Mouse (Mus musculus): ENCODE data around the gene Ggt1. TPM values are rescaled to one million over a fixed set of nuclear protein-coding genes. Genes with fewer than 3 reads are reported as not detected.

Ggt1 gene
- total and polyA plus RNA-seq, 3 experiments, result not detected

- Histone ChIP-seq H3K27me3 (ENCODE audit: insufficient read depth, low read length) (peaks cover 27% of the 10 kb centered on the region), H3K9me3 (replicated peaks) (no peaks in the 10 kb centered on the region), H3K36me3 (replicated peaks) (no peaks in the 10 kb centered on the region), H3K4me1 (ENCODE audit: insufficient read depth, low read depth, low read length) (peaks cover 5% of the 10 kb centered on the region), H3K4me3 (ENCODE audit: low read depth, low read length) (no peak overlapping the region)
- no peak for TF ChIP-seq POLR2AphosphoS5 (IDR thresholded peaks at IDR 0.05; ENCODE audit: insufficient replicate concordance, low read depth, low read length)
- TF ChIP-seq GATA1 (IDR thresholded peaks at IDR 0.05; ENCODE audit: borderline replicate concordance, low read length), result no peak
- no peak for TF ChIP-seq GATA2 (IDR thresholded peaks at IDR 0.05; ENCODE audit: borderline replicate concordance, low read depth, low read length)
- TF ChIP-seq TAL1 (conservative IDR thresholded peaks at IDR 0.05; ENCODE audit: low read depth, low read length), result no peak
- TF ChIP-seq CTCF (IDR thresholded peaks at IDR 0.05; ENCODE audit: low read depth, low read length), result no peak
- DNase-seq (ENCODE audit: low spot score) (no peak), ATAC-seq (ENCODE audit: extremely low read depth, insufficient number of reproducible peaks, low FRiP score, poor library complexity, severe bottlenecking) (no peak)
Measured at GRCm38 (mm10) chr10:75586553-75586879, 25.1 kb downstream of the Ggt1 start.

- TF ChIP-seq GATA1 (IDR thresholded peaks at IDR 0.05; ENCODE audit: borderline replicate concordance, low read length), result no peak
- no peak for TF ChIP-seq GATA2 (IDR thresholded peaks at IDR 0.05; ENCODE audit: borderline replicate concordance, low read depth, low read length)
- TF ChIP-seq TAL1 (conservative IDR thresholded peaks at IDR 0.05; ENCODE audit: low read depth, low read length), result no peak
- no peak for TF ChIP-seq POLR2AphosphoS5 (IDR thresholded peaks at IDR 0.05; ENCODE audit: insufficient replicate concordance, low read depth, low read length)
- TF ChIP-seq CTCF (IDR thresholded peaks at IDR 0.05; ENCODE audit: low read depth, low read length), result no peak
- peaks cover 27% of the 10 kb centered on the region for H3K27me3 ChIP-seq (ENCODE audit: insufficient read depth, low read length)
- no peaks in the 10 kb centered on the region for H3K36me3 ChIP-seq (replicated peaks)
- H3K4me1 ChIP-seq (ENCODE audit: insufficient read depth, low read depth, low read length), result peaks cover 12% of the 10 kb centered on the region
- ATAC-seq (ENCODE audit: extremely low read depth, insufficient number of reproducible peaks, low FRiP score, poor library complexity, severe bottlenecking) (no peak), DNase-seq (ENCODE audit: low spot score) (no peak)
- no peak overlapping the region for H3K4me3 ChIP-seq (ENCODE audit: low read depth, low read length)
- H3K9me3 ChIP-seq (replicated peaks), result no peaks in the 10 kb centered on the region
Measured at GRCm38 (mm10) chr10:75587781-75588180, 26.4 kb downstream of the Ggt1 start.

DNA sequence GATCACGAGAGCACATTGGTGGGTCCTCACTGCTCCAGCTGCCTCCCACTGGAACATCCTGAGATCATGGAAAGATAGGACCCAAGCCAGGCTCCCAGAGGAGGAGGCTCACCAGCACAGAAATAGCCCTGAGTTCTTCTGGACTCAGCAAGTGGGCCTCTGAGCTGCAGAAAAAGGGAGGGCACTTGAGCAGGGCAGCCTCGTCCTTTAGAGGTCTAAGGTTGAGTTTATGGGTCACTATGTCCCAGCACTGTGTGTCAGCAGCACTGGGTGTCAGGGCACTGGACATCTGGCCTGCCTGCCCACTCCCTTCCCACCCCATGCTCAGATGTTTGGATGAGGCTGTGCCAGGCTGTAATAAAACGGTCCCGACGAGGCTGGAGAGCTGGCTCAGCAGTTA is 26.9 kb downstream of the Ggt1 start:
- peaks cover 12% of the 10 kb centered on the region for H3K4me1 ChIP-seq (ENCODE audit: insufficient read depth, low read depth, low read length)
- no peak for ATAC-seq (ENCODE audit: extremely low read depth, insufficient number of reproducible peaks, low FRiP score, poor library complexity, severe bottlenecking)
- H3K27me3 ChIP-seq (ENCODE audit: insufficient read depth, low read length), result peaks cover 27% of the 10 kb centered on the region
- no peaks in the 10 kb centered on the region for H3K9me3 ChIP-seq (replicated peaks)
- no peak for DNase-seq (ENCODE audit: low spot score)
- no peaks in the 10 kb centered on the region for H3K36me3 ChIP-seq (replicated peaks)
- no peak overlapping the region for H3K4me3 ChIP-seq (ENCODE audit: low read depth, low read length)
- TF ChIP-seq CTCF (IDR thresholded peaks at IDR 0.05; ENCODE audit: low read depth, low read length) (no peak), GATA2 (IDR thresholded peaks at IDR 0.05; ENCODE audit: borderline replicate concordance, low read depth, low read length) (no peak), POLR2AphosphoS5 (IDR thresholded peaks at IDR 0.05; ENCODE audit: insufficient replicate concordance, low read depth, low read length) (no peak), GATA1 (IDR thresholded peaks at IDR 0.05; ENCODE audit: borderline replicate concordance, low read length) (no peak), TAL1 (conservative IDR thresholded peaks at IDR 0.05; ENCODE audit: low read depth, low read length) (no peak)

DNA sequence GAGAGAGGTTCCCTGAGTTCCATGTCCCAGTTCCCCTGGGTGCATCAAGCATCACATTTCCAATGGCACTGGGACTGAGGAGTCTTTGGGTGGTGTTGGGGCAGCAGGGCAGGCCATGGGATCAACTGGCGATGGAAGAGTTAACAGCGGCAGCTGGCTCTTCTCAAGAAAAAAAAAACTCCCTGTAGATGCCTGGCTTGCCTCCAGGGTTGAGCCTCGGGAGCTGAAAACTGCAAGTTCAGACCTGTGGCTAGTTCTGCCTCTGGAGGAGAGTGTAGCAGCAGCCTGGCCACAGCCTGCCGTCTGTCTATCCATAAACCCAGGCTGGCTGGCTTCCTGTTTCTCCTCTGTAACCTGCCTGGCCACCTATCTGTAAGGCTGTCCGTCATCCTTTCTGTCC is 27.7 kb downstream of the Ggt1 start, which contains the start of gene Ggt5:
TSS of gene Ggt5 (plus strand) at position 212 of the 400 bp plus-strand sequence.
- Histone ChIP-seq H3K27me3 (ENCODE audit: insufficient read depth, low read length) (peaks cover 24% of the 10 kb centered on the region), H3K9me3 (replicated peaks) (no peaks in the 10 kb centered on the region), H3K36me3 (replicated peaks) (no peaks in the 10 kb centered on the region), H3K4me3 (ENCODE audit: low read depth, low read length) (no peak within 1 kb of the TSS), H3K4me1 (ENCODE audit: insufficient read depth, low read depth, low read length) (peaks cover 12% of the 10 kb centered on the region)
- TF ChIP-seq POLR2AphosphoS5 (IDR thresholded peaks at IDR 0.05; ENCODE audit: insufficient replicate concordance, low read depth, low read length) (no peak), TAL1 (conservative IDR thresholded peaks at IDR 0.05; ENCODE audit: low read depth, low read length) (no peak), CTCF (IDR thresholded peaks at IDR 0.05; ENCODE audit: low read depth, low read length) (no peak), GATA2 (IDR thresholded peaks at IDR 0.05; ENCODE audit: borderline replicate concordance, low read depth, low read length) (no peak), GATA1 (IDR thresholded peaks at IDR 0.05; ENCODE audit: borderline replicate concordance, low read length) (no peak)
- DNase-seq (ENCODE audit: low spot score) (no peak), ATAC-seq (ENCODE audit: extremely low read depth, insufficient number of reproducible peaks, low FRiP score, poor library complexity, severe bottlenecking) (no peak)

DNA sequence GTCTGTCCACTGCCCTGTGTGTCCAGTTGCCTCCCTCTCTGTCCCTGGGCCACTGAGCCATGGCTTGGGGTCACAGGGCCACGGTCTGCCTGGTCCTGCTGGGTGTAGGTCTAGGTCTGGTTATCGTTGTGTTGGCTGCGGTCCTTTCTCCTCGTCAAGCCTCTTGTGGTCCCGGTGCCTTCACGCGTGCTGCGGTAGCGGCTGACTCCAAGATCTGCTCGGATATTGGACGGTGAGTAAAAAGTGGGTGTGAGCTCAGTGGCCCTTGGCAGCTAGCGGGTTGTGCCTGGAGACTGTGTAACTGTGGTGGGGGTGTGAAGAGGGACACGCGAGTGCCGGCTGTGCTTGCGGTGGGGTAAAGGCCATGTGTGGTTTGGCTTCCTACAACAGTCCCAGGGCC is 28.2 kb downstream of the Ggt1 start:
- Histone ChIP-seq H3K4me1 (ENCODE audit: insufficient read depth, low read depth, low read length) (peaks cover 12% of the 10 kb centered on the region), H3K9me3 (replicated peaks) (no peaks in the 10 kb centered on the region), H3K36me3 (replicated peaks) (no peaks in the 10 kb centered on the region), H3K4me3 (ENCODE audit: low read depth, low read length) (no peak overlapping the region), H3K27me3 (ENCODE audit: insufficient read depth, low read length) (peaks cover 19% of the 10 kb centered on the region)
- no peak for TF ChIP-seq POLR2AphosphoS5 (IDR thresholded peaks at IDR 0.05; ENCODE audit: insufficient replicate concordance, low read depth, low read length)
- no peak for TF ChIP-seq GATA1 (IDR thresholded peaks at IDR 0.05; ENCODE audit: borderline replicate concordance, low read length)
- TF ChIP-seq GATA2 (IDR thresholded peaks at IDR 0.05; ENCODE audit: borderline replicate concordance, low read depth, low read length), result no peak
- no peak for TF ChIP-seq CTCF (IDR thresholded peaks at IDR 0.05; ENCODE audit: low read depth, low read length)
- no peak for TF ChIP-seq TAL1 (conservative IDR thresholded peaks at IDR 0.05; ENCODE audit: low read depth, low read length)
- DNase-seq (ENCODE audit: low spot score) (no peak), ATAC-seq (ENCODE audit: extremely low read depth, insufficient number of reproducible peaks, low FRiP score, poor library complexity, severe bottlenecking) (no peak)

- ATAC-seq (ENCODE audit: extremely low read depth, insufficient number of reproducible peaks, low FRiP score, poor library complexity, severe bottlenecking), result peak; percentile 64
Measured at GRCm38 (mm10) chr10:75591211-75591894, 29.9 kb downstream of the Ggt1 start.

More at GRCm38 (mm10) chr10:75591211-75591894, 29.9 kb downstream of the Ggt1 start:
- peaks cover 12% of the 10 kb centered on the region for H3K4me1 ChIP-seq (ENCODE audit: insufficient read depth, low read depth, low read length)
- TF ChIP-seq GATA1 (IDR thresholded peaks at IDR 0.05; ENCODE audit: borderline replicate concordance, low read length), result no peak
- TF ChIP-seq POLR2AphosphoS5 (IDR thresholded peaks at IDR 0.05; ENCODE audit: insufficient replicate concordance, low read depth, low read length), result no peak
- TF ChIP-seq CTCF (IDR thresholded peaks at IDR 0.05; ENCODE audit: low read depth, low read length), result no peak
- TF ChIP-seq GATA2 (IDR thresholded peaks at IDR 0.05; ENCODE audit: borderline replicate concordance, low read depth, low read length), result no peak
- TF ChIP-seq TAL1 (conservative IDR thresholded peaks at IDR 0.05; ENCODE audit: low read depth, low read length), result no peak
- no peak overlapping the region for H3K4me3 ChIP-seq (ENCODE audit: low read depth, low read length)
- no peaks in the 10 kb centered on the region for H3K36me3 ChIP-seq (replicated peaks)
- peak; percentile 39 for DNase-seq (ENCODE audit: low spot score)
- H3K9me3 ChIP-seq (replicated peaks), result no peaks in the 10 kb centered on the region
- H3K27me3 ChIP-seq (ENCODE audit: insufficient read depth, low read length), result peaks cover 15% of the 10 kb centered on the region

Data from G1E (cell line).